Mouse (Mus musculus): ENCODE measurements around the gene Chmp5. TPM values are rescaled to one million over a fixed set of nuclear protein-coding genes. Genes with fewer than 3 reads are reported as not detected.
"Not testable (repeated sequence)": the region's sequence is repeated elsewhere in the genome, so short reads cannot be mapped to it uniquely, and the experiment has no call there.

The Chmp5 gene
- polyA plus RNA-seq, 1 experiment from 2014 or later: 125 TPM

DNA sequence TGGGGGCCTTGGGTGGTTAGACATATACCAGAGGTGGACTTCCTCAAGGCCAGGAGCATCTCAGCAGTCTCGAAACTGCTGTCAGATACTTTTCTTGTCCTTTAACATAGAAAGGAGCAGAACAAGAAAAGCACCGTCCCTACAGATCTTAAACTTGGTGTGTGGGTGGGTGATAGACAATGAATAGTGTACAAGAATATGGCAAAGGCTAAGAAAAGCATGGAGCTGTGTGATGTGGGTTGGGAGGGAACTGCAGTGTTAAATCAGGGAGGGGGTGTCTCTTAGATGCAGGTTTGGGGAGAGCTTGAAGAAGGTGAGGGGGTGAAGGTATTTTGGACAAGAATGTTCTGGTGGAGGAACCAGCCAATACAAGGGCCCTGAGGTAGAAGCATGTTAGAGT lies 27.6 kb upstream of the Chmp5 start:
- Histone ChIP-seq H3K4me1 (replicated peaks; ENCODE audit: control insufficient read depth, insufficient read depth) (no peaks in the 10 kb centered on the region; the same call in 1 of the 2 replicates), H3K27me3 (ENCODE audit: control insufficient read depth, insufficient read depth, low read length) (no peaks in the 10 kb centered on the region), H3K4me2 (replicated peaks; ENCODE audit: low read depth) (no peak overlapping the region), H3K27ac (replicated peaks) (no peak overlapping the region), H3K9me3 (ENCODE audit: control insufficient read depth, low read length) (no peaks in the 10 kb centered on the region), H3K36me3 (ENCODE audit: control insufficient read depth, insufficient read depth, low read length) (no peaks in the 10 kb centered on the region), H3K9ac (ENCODE audit: low read length) (no peak overlapping the region), H3K4me3 (ENCODE audit: low read depth, low read length) (no peak overlapping the region)
- WGBS: 83% methylated on average over 2 of the region's 2 CpGs
- ATAC-seq (ENCODE audit: low FRiP score, low TSS enrichment): no peak
- DNase-seq (ENCODE audit: low spot score): no peak
- TF ChIP-seq EP300 (optimal IDR thresholded peaks at IDR 0.05) (no peak), CTCF (IDR thresholded peaks at IDR 0.05; ENCODE audit: low read depth) (no peak)

- no peaks in the 10 kb centered on the region for H3K36me3 ChIP-seq (ENCODE audit: control insufficient read depth, insufficient read depth, low read length)
- no peaks in the 10 kb centered on the region for H3K4me1 ChIP-seq (replicated peaks; ENCODE audit: control insufficient read depth, insufficient read depth)
- no peak for TF ChIP-seq EP300 (optimal IDR thresholded peaks at IDR 0.05)
- no peak for TF ChIP-seq CTCF (IDR thresholded peaks at IDR 0.05; ENCODE audit: low read depth)
- no peaks in the 10 kb centered on the region for H3K9me3 ChIP-seq (ENCODE audit: control insufficient read depth, low read length)
- no peak overlapping the region for H3K4me3 ChIP-seq (ENCODE audit: low read depth, low read length)
- ATAC-seq (ENCODE audit: low FRiP score, low TSS enrichment) (no peak), DNase-seq (ENCODE audit: low spot score) (no peak)
- no peak overlapping the region for H3K4me2 ChIP-seq (replicated peaks; ENCODE audit: low read depth)
- no peaks in the 10 kb centered on the region for H3K27me3 ChIP-seq (ENCODE audit: control insufficient read depth, insufficient read depth, low read length)
- H3K27ac ChIP-seq (replicated peaks): no peak overlapping the region
- no peak overlapping the region for H3K9ac ChIP-seq (ENCODE audit: low read length)
- WGBS: 74% methylated on average over 3 of the region's 3 CpGs
Measured at GRCm38 (mm10) chr4:40921288-40921687, 26.9 kb upstream of the Chmp5 start.

DNA sequence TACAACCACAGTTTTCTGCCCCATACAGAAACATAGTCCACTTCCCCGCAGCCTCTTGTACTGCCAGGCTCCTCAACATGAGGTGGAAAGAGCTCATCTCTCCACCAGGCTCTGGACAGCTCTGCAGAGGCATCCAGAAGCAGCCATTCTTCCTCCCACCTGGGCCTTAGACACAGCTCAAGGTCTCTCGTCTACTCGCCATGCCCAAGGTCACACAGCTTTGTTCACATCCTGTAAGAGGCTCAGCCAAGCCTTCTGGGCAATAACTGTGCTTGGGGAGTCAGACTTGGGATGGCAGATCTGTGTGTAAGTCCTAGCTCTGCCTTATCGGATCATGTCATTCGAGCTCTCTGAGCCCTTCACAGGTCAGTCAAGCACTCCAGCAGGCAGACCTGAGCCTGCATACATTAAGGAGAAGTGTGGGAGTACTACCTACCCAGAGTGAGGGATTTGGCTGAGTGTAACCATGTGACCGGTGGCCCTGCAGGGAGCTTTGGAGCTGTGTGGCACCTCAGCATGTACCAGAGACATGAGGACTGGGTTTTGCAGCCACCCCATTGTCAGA lies 25.0 kb upstream of the Chmp5 start:
- no peak for TF ChIP-seq EP300 (optimal IDR thresholded peaks at IDR 0.05)
- H3K4me2 ChIP-seq (replicated peaks; ENCODE audit: low read depth): no peak overlapping the region
- no peak overlapping the region for H3K4me3 ChIP-seq (ENCODE audit: low read depth, low read length)
- H3K9ac ChIP-seq (ENCODE audit: low read length): no peak overlapping the region
- 75% methylated on average over 6 of the region's 6 CpGs for WGBS
- H3K9me3 ChIP-seq (ENCODE audit: control insufficient read depth, low read length): no peaks in the 10 kb centered on the region
- no peak overlapping the region for H3K27ac ChIP-seq (replicated peaks)
- no peaks in the 10 kb centered on the region for H3K4me1 ChIP-seq (replicated peaks; ENCODE audit: control insufficient read depth, insufficient read depth)
- no peak for DNase-seq (ENCODE audit: low spot score)
- ATAC-seq (ENCODE audit: low FRiP score, low TSS enrichment): peak; percentile 22; the same call in 1 of the 2 replicates
- H3K27me3 ChIP-seq (ENCODE audit: control insufficient read depth, insufficient read depth, low read length): no peaks in the 10 kb centered on the region
- H3K36me3 ChIP-seq (ENCODE audit: control insufficient read depth, insufficient read depth, low read length): no peaks in the 10 kb centered on the region

GRCm38 (mm10) chr4:40925568-40925967 lies 22.6 kb upstream of the Chmp5 start:
- 51% methylated on average over 3 of the region's 3 CpGs for WGBS
- no peaks in the 10 kb centered on the region for H3K9me3 ChIP-seq (ENCODE audit: control insufficient read depth, low read length)

GRCm38 (mm10) chr4:40929046-40929445 lies 19.2 kb upstream of the Chmp5 start:
- Histone ChIP-seq H3K36me3 (ENCODE audit: control insufficient read depth, insufficient read depth, low read length) (peaks cover 2% of the 10 kb centered on the region; the same call in 1 of the 2 replicates), H3K4me3 (ENCODE audit: low read depth, low read length) (no peak overlapping the region), H3K27me3 (ENCODE audit: control insufficient read depth, insufficient read depth, low read length) (no peaks in the 10 kb centered on the region), H3K27ac (replicated peaks) (no peak overlapping the region), H3K9ac (ENCODE audit: low read length) (no peak overlapping the region), H3K4me1 (replicated peaks; ENCODE audit: control insufficient read depth, insufficient read depth) (no peaks in the 10 kb centered on the region), H3K4me2 (replicated peaks; ENCODE audit: low read depth) (no peak overlapping the region), H3K9me3 (ENCODE audit: control insufficient read depth, low read length) (no peaks in the 10 kb centered on the region)
- TF ChIP-seq EP300 (optimal IDR thresholded peaks at IDR 0.05) (no peak), CTCF (IDR thresholded peaks at IDR 0.05; ENCODE audit: low read depth) (no peak)
- ATAC-seq (ENCODE audit: low FRiP score, low TSS enrichment) (no peak), DNase-seq (ENCODE audit: low spot score) (no peak)
- 89% methylated on average over 7 of the region's 7 CpGs for WGBS

More at GRCm38 (mm10) chr4:40925568-40925967, 22.6 kb upstream of the Chmp5 start:
- TF ChIP-seq CTCF (IDR thresholded peaks at IDR 0.05; ENCODE audit: low read depth): no peak
- no peak for TF ChIP-seq EP300 (optimal IDR thresholded peaks at IDR 0.05)
- Histone ChIP-seq H3K27ac (replicated peaks) (no peak overlapping the region), H3K4me3 (ENCODE audit: low read depth, low read length) (no peak overlapping the region), H3K27me3 (ENCODE audit: control insufficient read depth, insufficient read depth, low read length) (no peaks in the 10 kb centered on the region), H3K9ac (ENCODE audit: low read length) (no peak overlapping the region), H3K4me1 (replicated peaks; ENCODE audit: control insufficient read depth, insufficient read depth) (no peaks in the 10 kb centered on the region), H3K4me2 (replicated peaks; ENCODE audit: low read depth) (no peak overlapping the region), H3K36me3 (ENCODE audit: control insufficient read depth, insufficient read depth, low read length) (no peaks in the 10 kb centered on the region)
- DNase-seq (ENCODE audit: low spot score) (no peak), ATAC-seq (ENCODE audit: low FRiP score, low TSS enrichment) (no peak)

GRCm38 (mm10) chr4:40933694-40934093 lies 14.5 kb upstream of the Chmp5 start:
- Histone ChIP-seq H3K4me2 (replicated peaks; ENCODE audit: low read depth) (no peak overlapping the region), H3K36me3 (ENCODE audit: control insufficient read depth, insufficient read depth, low read length) (peaks cover 9% of the 10 kb centered on the region), H3K4me3 (ENCODE audit: low read depth, low read length) (no peak overlapping the region), H3K9ac (ENCODE audit: low read length) (no peak overlapping the region), H3K9me3 (ENCODE audit: control insufficient read depth, low read length) (no peaks in the 10 kb centered on the region), H3K27me3 (ENCODE audit: control insufficient read depth, insufficient read depth, low read length) (no peaks in the 10 kb centered on the region), H3K4me1 (replicated peaks; ENCODE audit: control insufficient read depth, insufficient read depth) (no peaks in the 10 kb centered on the region), H3K27ac (replicated peaks) (no peak overlapping the region)
- DNase-seq (ENCODE audit: low spot score) (no peak), ATAC-seq (ENCODE audit: low FRiP score, low TSS enrichment) (no peak)
- TF ChIP-seq EP300 (optimal IDR thresholded peaks at IDR 0.05): no peak
- WGBS: 64% methylated on average over 5 of the region's 5 CpGs

DNA sequence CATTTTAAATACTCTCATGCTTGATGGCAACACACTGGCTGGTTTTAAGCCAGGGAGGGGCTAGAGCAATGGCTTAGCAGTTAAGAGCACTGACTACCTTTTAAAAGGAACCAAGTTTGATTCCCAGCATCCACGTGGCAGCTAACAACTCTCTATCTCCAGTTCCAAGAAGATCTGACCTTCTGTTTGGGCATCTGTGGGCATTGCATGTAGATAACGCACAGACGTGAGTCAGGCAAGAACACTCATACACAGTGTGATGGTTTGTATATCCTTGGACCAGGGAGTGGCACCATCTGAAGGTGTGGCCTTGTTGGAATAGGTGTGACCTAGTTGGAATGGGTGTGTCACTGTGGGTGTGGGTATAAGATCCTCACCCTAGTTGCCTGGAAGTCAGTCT lies 13.8 kb upstream of the Chmp5 start:
- not testable (repeated sequence) for H3K4me3 ChIP-seq (ENCODE audit: low read depth, low read length); H3K4me1 ChIP-seq (replicated peaks; ENCODE audit: control insufficient read depth, insufficient read depth); H3K9ac ChIP-seq (ENCODE audit: low read length); H3K4me2 ChIP-seq (replicated peaks; ENCODE audit: low read depth); H3K27ac ChIP-seq (replicated peaks); H3K9me3 ChIP-seq (ENCODE audit: control insufficient read depth, low read length); H3K27me3 ChIP-seq (ENCODE audit: control insufficient read depth, insufficient read depth, low read length); DNase-seq (ENCODE audit: low spot score)
- WGBS: 71% methylated on average over 3 of the region's 3 CpGs
- ATAC-seq (ENCODE audit: low FRiP score, low TSS enrichment): peak; percentile 82
- H3K36me3 ChIP-seq (ENCODE audit: control insufficient read depth, insufficient read depth, low read length): peaks cover 14% of the 10 kb centered on the region
